Mouse (Mus musculus): Measurements from ENCODE around the gene Smyd5. TPM values are rescaled to one million over a fixed set of nuclear protein-coding genes. Genes with fewer than 3 reads are reported as not detected.

The Smyd5 gene
- total RNA-seq (2015; ENCODE audit: low replicate concordance) = 1.5 TPM in 2 replicates
- total RNA-seq (2017; ENCODE audit: low replicate concordance) = 4.0 and 14.1 TPM in 2 replicates

GRCm38 (mm10) chr6:85431842-85432431 is at the start of gene Smyd5:
Smyd5 (plus strand) TSS chr6:85431989.
- ATAC-seq (replicated peaks; ENCODE audit: low FRiP score, poor library complexity, severe bottlenecking) = peak; percentile 85

GRCm38 (mm10) chr6:85382791-85383190 is 49.0 kb upstream of the Smyd5 start:
- ATAC-seq (replicated peaks; ENCODE audit: low FRiP score, poor library complexity, severe bottlenecking) = no peak

DNA sequence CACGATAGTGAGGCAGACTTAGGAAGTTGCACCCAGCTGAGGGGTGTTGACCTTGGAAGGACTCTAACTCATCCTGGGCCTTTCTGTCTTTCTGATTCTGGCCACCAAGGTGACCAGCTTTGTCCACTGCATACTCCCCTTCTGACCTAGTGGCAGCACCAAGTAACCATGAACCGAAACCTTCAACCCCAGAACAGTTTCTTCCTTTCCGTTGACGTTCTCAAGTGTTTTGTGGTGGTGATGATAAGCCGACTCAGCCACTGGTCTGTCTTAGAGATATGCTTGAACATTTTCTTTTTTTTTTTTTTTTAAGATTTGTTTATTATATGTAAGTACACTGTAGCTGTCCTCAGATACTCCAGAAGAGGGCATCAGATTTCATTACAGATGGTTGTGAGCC is 43.2 kb upstream of the Smyd5 start:
- ATAC-seq (replicated peaks; ENCODE audit: low FRiP score, poor library complexity, severe bottlenecking) = no peak

DNA sequence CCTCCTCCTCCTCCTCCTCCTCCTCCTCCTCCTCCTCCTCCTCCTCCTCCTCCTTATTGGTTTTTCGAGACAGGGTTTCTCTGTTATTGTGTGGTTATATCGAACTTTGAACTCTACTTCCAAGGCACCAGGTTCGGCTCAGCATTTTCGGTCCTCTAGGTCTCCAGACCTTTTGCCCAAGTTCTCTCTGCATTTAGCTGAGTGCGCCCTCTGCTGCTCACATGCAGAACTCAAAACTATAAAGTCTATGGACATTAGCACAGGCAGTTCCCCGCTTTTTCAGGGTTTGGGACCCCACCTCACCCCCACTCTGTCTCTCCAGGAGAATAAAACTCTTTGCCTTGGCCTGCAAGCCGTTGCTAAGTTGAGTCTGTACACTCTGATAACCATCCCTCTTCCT is 40.0 kb upstream of the Smyd5 start:
- ATAC-seq (replicated peaks; ENCODE audit: low FRiP score, poor library complexity, severe bottlenecking) = peak; percentile 60; the same call in 1 of the 2 replicates

GRCm38 (mm10) chr6:85395360-85395759 is 36.4 kb upstream of the Smyd5 start:
- no peak for ATAC-seq (replicated peaks; ENCODE audit: low FRiP score, poor library complexity, severe bottlenecking)

GRCm38 (mm10) chr6:85397165-85397564 is 34.6 kb upstream of the Smyd5 start:
- no peak for ATAC-seq (replicated peaks; ENCODE audit: low FRiP score, poor library complexity, severe bottlenecking)

- ATAC-seq (replicated peaks; ENCODE audit: low FRiP score, poor library complexity, severe bottlenecking) = no peak
These were observed 32.1 kb upstream of the Smyd5 start for GRCm38 (mm10) chr6:85399715-85400114.

- ATAC-seq (replicated peaks; ENCODE audit: low FRiP score, poor library complexity, severe bottlenecking) = no peak
These were observed 29.2 kb upstream of the Smyd5 start for GRCm38 (mm10) chr6:85402613-85403012.

DNA sequence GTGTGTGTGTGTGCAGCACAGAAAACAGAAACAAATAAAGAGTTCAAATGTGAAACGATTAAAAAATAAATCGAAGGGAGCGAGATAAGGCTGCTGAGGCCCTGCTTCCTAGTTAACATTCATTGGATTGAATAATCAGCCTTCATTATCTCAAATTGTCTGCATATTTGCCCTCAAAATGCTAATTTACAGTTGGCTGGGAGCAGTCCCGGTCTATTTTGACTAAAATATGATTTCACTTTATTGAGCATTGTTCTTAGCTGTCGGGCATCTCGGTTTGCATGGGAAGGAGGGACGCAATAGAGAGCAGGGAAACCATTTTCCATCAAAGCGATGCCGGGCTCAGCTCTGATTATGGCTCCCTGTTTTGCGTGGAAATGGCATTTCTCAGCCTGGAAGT is 28.8 kb upstream of the Smyd5 start:
- ATAC-seq (replicated peaks; ENCODE audit: low FRiP score, poor library complexity, severe bottlenecking) = no peak

GRCm38 (mm10) chr6:85409003-85409402 is 22.8 kb upstream of the Smyd5 start:
- ATAC-seq (replicated peaks; ENCODE audit: low FRiP score, poor library complexity, severe bottlenecking) = no peak

- no peak for ATAC-seq (replicated peaks; ENCODE audit: low FRiP score, poor library complexity, severe bottlenecking)
These were observed 21.0 kb upstream of the Smyd5 start for GRCm38 (mm10) chr6:85410771-85411273.

GRCm38 (mm10) chr6:85415829-85416228 is 16.0 kb upstream of the Smyd5 start:
- ATAC-seq (replicated peaks; ENCODE audit: low FRiP score, poor library complexity, severe bottlenecking) = no peak

- no peak for ATAC-seq (replicated peaks; ENCODE audit: low FRiP score, poor library complexity, severe bottlenecking)
These were observed 12.6 kb upstream of the Smyd5 start for GRCm38 (mm10) chr6:85419150-85419549.

- no peak for ATAC-seq (replicated peaks; ENCODE audit: low FRiP score, poor library complexity, severe bottlenecking)
These were observed 7.9 kb upstream of the Smyd5 start, which contains the start of gene Noto for GRCm38 (mm10) chr6:85423836-85424379. Noto (plus strand) TSS chr6:85423886.

- no peak for ATAC-seq (replicated peaks; ENCODE audit: low FRiP score, poor library complexity, severe bottlenecking)
These were observed 431 bp upstream of the Smyd5 start for GRCm38 (mm10) chr6:85431274-85431841.

- ATAC-seq (replicated peaks; ENCODE audit: low FRiP score, poor library complexity, severe bottlenecking) = no peak
These were observed 2.1 kb downstream of the Smyd5 start for GRCm38 (mm10) chr6:85433865-85434264.

DNA sequence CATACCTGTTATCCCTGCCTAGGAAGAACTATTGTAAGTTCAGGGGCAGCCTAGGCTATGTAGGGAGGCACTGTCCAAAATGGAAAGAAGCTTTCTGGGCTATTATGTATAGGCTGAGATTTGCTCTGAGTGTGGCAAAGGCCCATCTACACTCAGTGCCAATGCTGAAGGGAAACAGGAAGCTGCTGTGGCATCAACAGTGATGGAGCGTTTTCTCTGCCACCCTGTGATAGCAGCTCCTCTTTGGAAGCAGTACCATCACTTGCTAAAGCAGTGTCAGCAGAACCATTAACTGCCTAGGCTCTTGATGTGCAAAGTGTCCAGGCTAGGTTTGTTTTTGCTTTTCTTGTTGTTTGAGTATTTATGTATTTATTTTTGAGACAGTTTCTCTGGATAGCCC is 4.4 kb downstream of the Smyd5 start:
- ATAC-seq (replicated peaks; ENCODE audit: low FRiP score, poor library complexity, severe bottlenecking) = no peak

GRCm38 (mm10) chr6:85436631-85437030 is 4.8 kb downstream of the Smyd5 start:
- no peak for ATAC-seq (replicated peaks; ENCODE audit: low FRiP score, poor library complexity, severe bottlenecking)

DNA sequence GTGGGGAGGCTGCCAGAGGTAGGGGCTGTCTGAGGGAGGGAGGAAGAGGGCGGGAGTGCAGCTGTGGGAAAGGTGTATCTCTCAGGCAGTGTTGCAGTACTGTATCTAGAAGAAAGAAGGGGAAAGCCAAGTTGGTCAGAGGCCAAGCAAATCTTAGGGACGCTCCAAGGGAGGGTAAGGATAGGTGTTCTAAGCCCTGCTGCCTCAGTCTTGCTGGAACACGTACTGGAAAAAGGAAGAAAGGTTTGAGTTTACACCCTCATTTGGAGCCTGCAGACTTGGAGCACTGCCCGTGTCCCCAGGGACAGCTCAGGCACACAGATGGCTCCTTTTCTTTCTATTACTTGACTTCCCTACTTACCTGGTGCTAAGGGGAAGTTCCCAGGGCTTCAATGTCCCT is 9.4 kb downstream of the Smyd5 start:
- ATAC-seq (replicated peaks; ENCODE audit: low FRiP score, poor library complexity, severe bottlenecking) = no peak

- ATAC-seq (replicated peaks; ENCODE audit: low FRiP score, poor library complexity, severe bottlenecking) = no peak
These were observed 11.9 kb downstream of the Smyd5 start for GRCm38 (mm10) chr6:85443488-85444233.

All from erythroblast, adult 5-6 weeks (primary cell).